8 mouse cellular contexts compared by ENCODE assay signal in the genomic region with DNA sequence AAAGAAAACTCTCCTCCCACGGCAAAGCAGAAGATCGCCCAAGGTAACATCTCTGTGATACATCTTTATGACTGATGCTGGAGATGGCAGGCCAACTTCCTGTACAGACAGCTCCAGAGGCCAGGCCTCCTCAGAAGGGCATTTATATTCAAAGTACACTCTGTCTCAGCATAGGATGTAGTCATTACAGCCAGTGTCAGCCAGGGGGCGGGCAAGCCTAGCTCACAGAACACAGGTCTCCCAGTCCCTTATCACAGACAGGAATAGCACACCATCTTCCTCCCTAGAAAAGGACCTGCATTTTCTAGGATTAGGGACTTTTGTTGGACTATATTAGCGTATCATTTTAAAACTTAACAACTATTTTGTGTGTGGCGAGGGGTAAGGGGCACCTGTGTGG. TPM values are rescaled to one million over a fixed set of nuclear protein-coding genes. Genes with fewer than 3 reads are reported as not detected.
DNase-seq lines count a peak whose midpoint lies in the region; ATAC-seq lines count a peak whose summit lies in the region.

No protein-coding gene starts in this region.

- peaks cover 5% of the 10 kb centered on the region for H3K4me1 ChIP-seq in hindbrain, embryonic 12.5 days

- H3K9ac ChIP-seq in hindbrain, embryonic 12.5 days, result no peak overlapping the region

- no peaks in the 10 kb centered on the region for H3K9me3 ChIP-seq in hindbrain, embryonic 12.5 days (replicated peaks)

- H3K36me3 ChIP-seq in hindbrain, embryonic 12.5 days, result no peaks in the 10 kb centered on the region

- ATAC-seq in hindbrain, embryonic 12.5 days (ENCODE audit: low FRiP score), result peak; percentile 75

- H3K27ac ChIP-seq in hindbrain, embryonic 12.5 days, result no peak overlapping the region

- no peaks in the 10 kb centered on the region for H3K27me3 ChIP-seq in hindbrain, embryonic 12.5 days

- peak; percentile 90 for DNase-seq in NIH3T3 (ENCODE audit: low read depth)
- peak; percentile 70 for DNase-seq in cerebellum, adult 8-10 months
- DNase-seq in frontal cortex, adult 2 months (ENCODE audit: extremely low spot score in 1 of 2, low spot score in 1 of 2), result peak; percentile 56 to 90
- peak; percentile 86 to 93 for DNase-seq in layer of hippocampus, postnatal 10 days (ENCODE audit: low spot score in 2 of 2)
- DNase-seq in lung, postnatal 25 days (ENCODE audit: low spot score), result peak; percentile 86
- DNase-seq in right cerebral cortex, adult 2 months (ENCODE audit: low spot score in 2 of 2), result peak; percentile 85 to 87
- peak; percentile 49 for DNase-seq in urinary bladder, adult 2 months (ENCODE audit: low spot score)

- WGBS in hindbrain, embryonic 12.5 days, result 24% methylated on average over 5 of the region's 5 CpGs

- H3K4me2 ChIP-seq in hindbrain, embryonic 12.5 days (replicated peaks), result no peak overlapping the region

- H3K4me3 ChIP-seq in hindbrain, embryonic 12.5 days, result no peak overlapping the region

RNA-seq across cellular contexts. Expression of gene Zfp664, which starts 46.4 kb away (rescaled TPM):
- polyA plus RNA-seq in frontal cortex, adult 2 months (2012; rRNA removed), result 69.2 and 71.4 TPM in 2 replicates
- 145 and 152 TPM in 2 replicates for polyA plus RNA-seq in hindbrain, embryonic 12.5 days (2016; fragmentation: Nextera tagmentation; extraction: Ambion mirVana)
- total RNA-seq in layer of hippocampus, postnatal 10 days (2021), result 10 to 100 TPM; 52.3 to 52.6 TPM
- polyA plus RNA-seq in urinary bladder, adult 2 months (2012; rRNA removed), result 35.8 and 38.3 TPM in 2 replicates

RNA-seq across cellular contexts. Expression of gene Ccdc92, which starts 46.6 kb away (rescaled TPM):
- polyA plus RNA-seq in frontal cortex, adult 2 months (2012; rRNA removed), result 74.4 and 87.7 TPM in 2 replicates
- polyA plus RNA-seq in hindbrain, embryonic 12.5 days (2016; fragmentation: Nextera tagmentation; extraction: Ambion mirVana), result 26.1 and 27.9 TPM in 2 replicates
- 10 to 100 TPM; 40.9 to 45.2 TPM for total RNA-seq in layer of hippocampus, postnatal 10 days (2021)
- polyA plus RNA-seq in urinary bladder, adult 2 months (2012; rRNA removed), result 5.3 and 6.5 TPM in 2 replicates
